Mouse (Mus musculus) erythroblast, embryonic 14.5 days (primary cell): ENCODE data around the gene Htt.

Experiments used
- GATA1 ChIP-seq: IDR thresholded peaks from 2 replicates; pipeline ENCODE4 v1.6.1; 2012; ENCODE audit warnings: low read length, inconsistent platforms, mixed read lengths
- TAL1 ChIP-seq: IDR thresholded peaks from 3 replicates; pipeline ENCODE4 v1.6.1; 2012; ENCODE audit warnings: low read length, inconsistent platforms, mixed read lengths

- no peak for TF ChIP-seq GATA1
- no peak for TF ChIP-seq TAL1
These were observed 561 bp upstream of the Htt start for GRCm38 (mm10) chr5:34760850-34761508.
